Mouse (Mus musculus): ENCODE data around the gene Ccl21b.
"Not testable (repeated sequence)": the region's sequence is repeated elsewhere in the genome, so short reads cannot be mapped to it uniquely, and the experiment has no call there.

Ccl21b gene

DNA sequence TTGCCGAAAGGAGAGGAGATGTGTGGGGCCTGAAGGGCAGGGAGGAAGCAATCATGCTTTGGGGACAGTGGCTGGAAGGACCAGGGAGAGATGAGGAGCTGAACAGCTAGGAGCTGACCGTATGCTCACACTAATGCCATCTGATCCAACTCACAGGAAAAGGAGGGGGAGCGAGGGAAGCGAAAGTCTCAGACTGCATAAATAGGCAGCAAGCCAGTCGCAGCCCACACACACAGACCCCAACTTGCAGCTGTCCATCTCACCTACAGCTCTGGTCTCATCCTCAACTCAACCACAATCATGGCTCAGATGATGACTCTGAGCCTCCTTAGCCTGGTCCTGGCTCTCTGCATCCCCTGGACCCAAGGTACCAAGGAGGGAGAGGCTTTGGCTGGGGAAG lies at the start of gene Ccl21b:
TSS of gene Ccl21b (plus strand) at position 301 of the 400 bp plus-strand sequence.
- DNase-seq (ENCODE audit: low read depth): not testable (repeated sequence)

DNA sequence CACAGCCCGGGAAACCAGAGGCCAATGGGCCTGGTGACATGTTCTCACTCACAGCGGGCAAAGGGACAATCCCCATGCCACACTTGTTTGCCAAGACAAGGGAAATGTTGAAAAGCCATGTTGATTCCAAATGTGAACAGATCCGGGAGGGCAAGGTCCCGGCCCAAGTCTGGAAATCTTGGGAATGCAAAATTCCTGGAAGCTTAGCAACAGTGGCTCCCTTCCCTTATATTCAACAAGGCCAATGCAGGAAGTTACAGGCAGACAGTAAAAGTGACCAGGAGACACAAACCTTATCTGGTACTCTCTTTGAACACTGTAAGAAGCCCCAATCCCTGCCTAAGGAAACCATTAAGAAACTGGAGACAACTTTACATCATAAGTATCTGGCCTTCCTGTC lies 15.2 kb upstream of the Ccl21b start, which contains the start of gene Gm10600:
TSS of gene Gm10600 (plus strand) at position 301 of the 400 bp plus-strand sequence.
- DNase-seq (ENCODE audit: low read depth): not testable (repeated sequence)

DNA sequence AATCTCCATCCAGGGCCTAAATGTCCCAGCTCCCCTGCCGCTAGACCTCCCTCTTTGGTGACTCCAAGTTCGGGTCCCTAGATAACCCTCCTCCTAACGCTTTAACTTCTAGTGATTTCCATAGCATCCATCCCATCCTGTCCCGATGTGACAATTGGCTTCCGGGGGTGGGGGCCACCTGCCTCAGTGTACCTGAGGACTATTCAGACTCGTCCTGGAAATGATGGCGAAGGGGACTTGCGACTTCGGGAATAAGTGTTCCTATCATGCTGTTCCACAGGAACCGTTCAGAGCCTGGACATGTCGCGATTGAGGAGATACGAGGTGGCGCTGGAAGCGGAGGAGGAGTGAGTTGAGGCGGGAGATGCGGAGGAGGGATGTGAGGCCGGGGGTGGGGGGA lies 38.4 kb downstream of the Ccl21b start, which contains the start of gene Gm21953:
TSS of gene Gm21953 (plus strand) at position 301 of the 400 bp plus-strand sequence.
- not testable (repeated sequence) for DNase-seq (ENCODE audit: low read depth)

Data from induced T-regulatory cell, adult 2 months (primary cell).